Comparison of ENCODE assay signal across 8 mouse cellular contexts in the genomic region with DNA sequence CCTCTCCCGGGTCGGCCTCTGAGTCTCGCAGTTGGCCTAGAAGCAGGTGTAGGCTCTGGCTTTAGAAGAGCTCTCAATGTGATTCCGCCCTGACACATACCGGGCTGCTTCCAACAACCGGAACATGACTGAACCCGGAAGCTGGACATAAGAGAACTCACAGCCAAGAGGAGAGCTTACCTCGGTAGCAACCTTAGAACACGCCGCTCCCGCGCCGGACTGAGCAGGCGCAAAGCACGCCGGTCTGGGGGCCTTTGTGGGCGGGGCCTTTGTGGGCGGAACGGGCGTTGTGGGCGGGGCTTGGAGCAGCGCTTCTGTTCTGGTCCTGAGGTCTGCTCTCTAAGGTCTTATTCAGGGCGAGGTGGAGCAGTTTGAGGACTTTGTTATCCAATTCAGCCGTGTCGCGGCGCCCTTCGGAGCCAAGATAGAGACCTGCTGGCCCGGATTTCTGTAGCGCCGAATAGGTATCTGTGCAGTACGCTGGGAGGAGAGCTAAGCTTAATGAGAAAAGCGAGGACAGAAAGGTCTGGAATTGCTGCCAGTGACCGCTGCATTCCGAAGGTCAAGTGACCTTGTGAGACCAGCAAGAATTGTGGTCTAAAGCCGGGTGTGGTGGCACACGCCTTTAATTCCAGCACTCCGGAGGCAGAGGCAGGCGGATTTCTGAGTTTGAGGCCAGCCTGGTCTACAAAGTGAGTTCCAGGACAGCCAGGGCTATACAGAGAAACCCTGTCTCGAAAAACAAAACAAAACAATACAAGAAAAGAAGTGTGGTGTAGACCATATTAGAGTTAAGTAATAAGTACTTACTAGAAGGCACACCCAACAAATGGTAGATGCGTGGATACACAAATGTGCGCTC. TPM values are rescaled to one million over a fixed set of nuclear protein-coding genes. Genes with fewer than 3 reads are reported as not detected.
DNase-seq lines count a peak whose midpoint lies in the region; ATAC-seq lines count a peak whose summit lies in the region.

Tmem177 (minus strand) TSS at position 256 of the 862 bp plus-strand sequence.

- DNase-seq in embryo, embryonic 10 days (ENCODE audit: low spot score) = peak; percentile 94
- DNase-seq in gastrocnemius, postnatal 10 days = peak; percentile 95
- DNase-seq in left cerebral cortex, postnatal 10 days (ENCODE audit: extremely low spot score in 1 of 2, low spot score in 2 of 2) = peak; percentile 79 to 94
- DNase-seq in right cerebral cortex, postnatal 25 days = peak; percentile 91
- peak; percentile 89 to 96 for DNase-seq in urinary bladder, postnatal 4 days (ENCODE audit: low spot score in 2 of 2)

- ATAC-seq in activated CD4-positive, CD25-positive, alpha-beta regulatory T cell, adult 4 months = peak; percentile 95
- ATAC-seq in inflammation-experienced regulatory T-cells, adult 6 months = peak; percentile 95
- peak; percentile 96 for ATAC-seq in megakaryocyte-erythroid progenitor cell, adult 5-6 weeks (replicated peaks; ENCODE audit: low FRiP score, low TSS enrichment, poor library complexity, severe bottlenecking)

- intact Hi-C loops in left cerebral cortex, postnatal 10 days (cut with DNase I) = no loop called here

RNA-seq across cellular contexts. Expression of gene Tmem177, which starts in this region (rescaled TPM):
- 1 to 10 TPM; 5.6 to 6.0 TPM for polyA plus RNA-seq in activated CD4-positive, CD25-positive, alpha-beta regulatory T cell, adult 4 months (2017; shearing (Covaris generic))
- total RNA-seq in gastrocnemius, postnatal 10 days (2021) = 1 to 10 TPM; 4.2 to 5.1 TPM
- polyA plus RNA-seq in inflammation-experienced regulatory T-cells, adult 6 months (2017; shearing (Covaris generic)) = 1 to 10 TPM; 6.6 to 8.1 (median 6.7) TPM
- total RNA-seq in left cerebral cortex, postnatal 10 days (2021) = 1 to 10 TPM; 5.8 to 6.2 TPM
- total RNA-seq in megakaryocyte-erythroid progenitor cell, adult 5-6 weeks (2014; fragmentation: Nextera tagmentation) = 5.4 and 7.3 TPM in 2 replicates
- 4.9 and 5.2 TPM in 2 replicates for total RNA-seq in megakaryocyte-erythroid progenitor cell, adult 5-6 weeks (2017)

Comparison
In these comparisons a context has a peak if more than half of its experiments do, and no peak if none do; other contexts are left out.
1. Peak in every context shown above with its lines: DNase-seq and ATAC-seq.